Mouse (Mus musculus) left cerebral cortex, postnatal 14 days (tissue): ENCODE results near the gene Prpf18. TPM values are rescaled to one million over a fixed set of nuclear protein-coding genes. Genes with fewer than 3 reads are reported as not detected.
"Not testable (repeated sequence)": the region's sequence is repeated elsewhere in the genome, so short reads cannot be mapped to it uniquely, and the experiment has no call there.

Experiments used
- DNase-seq, 2 experiments: peaks; one replicate each; pipeline ENCODE4 v3.0.0; 2021 to 2022; ENCODE audit warnings: low spot score in 2 of 2, mixed read lengths in 1 of 2
- intact Hi-C: fragments of 180-260 bp; cut with DNase I; formaldehyde crosslinking; loops from one replicate; pipeline ENCODE4 v1.15.1; 2025
- total RNA-seq, 2 experiments: library from RNA; stranded (reverse); gene quantifications; 2 replicates each; pipeline ENCODE4 v1.2.3; 2021

The Prpf18 gene
- total RNA-seq, 2 experiments from 2014 or later = 44.5 to 48.3 TPM

DNA sequence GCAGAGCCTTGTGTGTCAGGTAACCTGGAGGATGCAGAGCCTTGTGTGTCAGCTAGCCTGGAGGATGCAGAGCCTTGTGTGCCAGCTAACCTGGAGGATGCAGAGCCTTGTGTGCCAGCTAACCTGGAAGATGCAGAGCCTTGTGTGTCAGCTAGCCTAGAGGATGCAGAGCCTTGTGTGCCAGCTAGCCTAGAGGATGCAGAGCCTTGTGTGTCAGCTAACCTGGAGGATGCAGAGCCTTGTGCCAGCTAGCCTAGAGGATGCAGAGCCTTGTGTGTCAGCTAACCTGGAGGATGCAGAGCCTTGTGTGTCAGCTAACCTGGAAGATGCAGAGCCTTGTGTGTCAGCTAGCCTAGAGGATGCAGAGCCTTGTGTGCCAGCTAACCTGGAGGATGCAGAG lies 32.8 kb downstream of the Prpf18 start:
- DNase-seq, intact Hi-C loops: not testable (repeated sequence)

DNA sequence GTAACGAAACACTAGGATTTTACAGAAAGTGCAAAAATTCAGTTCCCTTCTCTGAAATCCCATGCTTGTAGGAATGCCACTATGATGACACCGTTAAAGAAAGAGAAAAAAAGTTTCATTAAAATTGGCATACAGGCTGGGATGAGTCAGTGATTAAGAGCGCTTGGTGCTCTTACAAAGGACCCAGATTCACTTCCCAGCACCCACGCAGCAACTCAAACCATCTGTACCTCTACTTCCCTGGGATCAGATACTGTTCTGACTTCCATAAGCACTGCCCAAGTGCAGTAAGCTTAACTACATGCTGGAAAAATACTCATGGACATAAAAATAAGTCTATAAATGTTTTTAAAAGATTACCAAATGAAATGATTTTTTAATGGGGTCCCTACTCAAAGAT lies 34.9 kb downstream of the Prpf18 start:
- no peak for DNase-seq
- intact Hi-C loops = no loop called here

GRCm38 (mm10) chr2:4615014-4615546 lies 36.8 kb downstream of the Prpf18 start:
- DNase-seq = no peak
- intact Hi-C loops = no loop called here

- intact Hi-C loops, DNase-seq: not testable (repeated sequence)
Observed at GRCm38 (mm10) chr2:4614276-4614929, 37.5 kb downstream of the Prpf18 start.

- DNase-seq = no peak
- intact Hi-C loops = no loop called here
Observed at GRCm38 (mm10) chr2:4611704-4612103, 40.2 kb downstream of the Prpf18 start.

- intact Hi-C loops = no loop called here
- DNase-seq = no peak
Observed at GRCm38 (mm10) chr2:4611295-4611694, 40.6 kb downstream of the Prpf18 start.

DNA sequence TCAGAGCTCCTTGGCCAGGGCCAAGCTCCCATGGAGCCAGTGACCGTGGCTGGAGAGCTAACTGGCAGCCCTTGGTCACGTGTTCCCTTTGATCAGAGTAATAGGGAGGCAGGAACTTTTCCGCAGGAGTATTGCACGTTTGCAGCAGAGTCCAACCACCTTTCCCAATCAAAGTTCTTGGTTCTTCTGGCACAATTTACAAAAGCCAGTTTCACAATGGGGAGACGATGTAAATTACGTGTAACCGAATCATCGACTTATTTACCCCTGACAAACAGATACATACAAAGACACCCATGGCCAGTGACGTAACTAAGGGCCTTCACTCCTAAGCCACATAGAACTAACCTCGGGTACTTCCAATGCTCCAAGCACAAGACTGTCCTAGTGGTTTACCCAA lies 42.5 kb downstream of the Prpf18 start:
- DNase-seq = no peak
- intact Hi-C loops = no loop called here

GRCm38 (mm10) chr2:4608253-4608652 lies 43.7 kb downstream of the Prpf18 start:
- DNase-seq = no peak
- intact Hi-C loops = no loop called here

DNA sequence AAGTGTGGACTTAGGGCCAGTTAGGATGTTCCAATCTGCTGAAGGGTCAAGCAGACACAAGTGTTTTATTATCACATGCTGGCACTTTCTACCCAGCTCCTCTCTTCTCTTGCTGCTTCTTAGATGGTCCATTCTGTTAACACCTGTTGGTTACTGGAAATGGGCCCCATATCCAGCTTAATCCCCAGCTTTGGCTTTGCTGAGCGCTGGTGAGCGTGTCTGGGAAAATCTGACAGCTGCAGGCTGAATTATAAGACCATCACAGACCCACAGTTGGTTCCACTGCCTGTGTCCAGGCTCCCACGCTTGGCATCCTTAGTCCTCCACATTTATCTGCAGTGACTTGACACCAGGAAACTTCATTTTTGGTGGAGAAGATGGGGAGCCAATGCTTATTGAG lies 45.4 kb downstream of the Prpf18 start:
- intact Hi-C loops = no loop called here
- no peak for DNase-seq

GRCm38 (mm10) chr2:4603361-4603945 lies 48.5 kb downstream of the Prpf18 start:
- no peak for DNase-seq
- intact Hi-C loops = no loop called here

DNA sequence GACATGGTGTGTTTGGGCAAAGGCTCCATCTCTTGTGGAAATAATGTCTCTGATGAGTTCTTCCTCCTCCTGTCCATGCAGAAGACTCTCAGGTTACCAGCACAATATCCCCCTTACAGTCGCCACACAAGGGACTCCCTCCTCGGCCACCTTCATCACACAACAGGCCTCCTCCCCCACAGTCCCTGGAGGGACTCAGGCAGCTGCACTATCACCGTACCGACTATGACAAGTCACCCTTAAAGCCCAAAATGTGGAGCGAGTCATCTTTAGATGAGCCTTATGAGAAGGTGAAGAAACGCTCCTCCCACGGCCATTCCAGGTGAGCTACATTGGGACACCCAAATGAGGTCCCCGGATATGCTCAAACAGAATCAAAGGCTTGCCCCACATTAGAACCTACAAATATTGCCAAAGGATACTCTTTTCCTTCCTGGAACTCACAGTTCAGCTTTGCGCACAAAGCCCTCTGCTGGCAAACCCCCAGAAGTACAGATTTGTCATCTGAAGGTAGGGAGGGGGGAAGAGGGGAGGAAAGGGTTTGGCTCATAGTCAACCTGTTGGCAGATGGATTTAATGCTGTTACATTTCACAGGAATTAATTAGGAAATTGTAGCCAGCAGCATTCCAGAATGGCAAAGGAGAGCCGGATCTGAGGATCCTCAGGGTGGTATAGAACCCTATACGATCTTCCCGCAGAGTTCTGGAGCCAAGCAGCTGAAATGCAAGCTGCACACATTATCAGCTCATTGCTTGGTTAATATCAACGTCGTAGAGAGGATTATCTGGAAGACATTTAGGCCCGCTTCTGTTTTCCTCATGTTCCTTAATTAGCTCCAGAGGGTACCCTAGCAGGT lies 50.7 kb downstream of the Prpf18 start:
- DNase-seq = peak; percentile 72 to 83
- intact Hi-C loops = loop anchor here (1.0 kb wide), 1 partner anchor 102 kb away; no protein-coding TSS in a partner anchor

GRCm38 (mm10) chr2:4596992-4597391 lies 54.9 kb downstream of the Prpf18 start:
- DNase-seq = no peak
- intact Hi-C loops = no loop called here

DNA sequence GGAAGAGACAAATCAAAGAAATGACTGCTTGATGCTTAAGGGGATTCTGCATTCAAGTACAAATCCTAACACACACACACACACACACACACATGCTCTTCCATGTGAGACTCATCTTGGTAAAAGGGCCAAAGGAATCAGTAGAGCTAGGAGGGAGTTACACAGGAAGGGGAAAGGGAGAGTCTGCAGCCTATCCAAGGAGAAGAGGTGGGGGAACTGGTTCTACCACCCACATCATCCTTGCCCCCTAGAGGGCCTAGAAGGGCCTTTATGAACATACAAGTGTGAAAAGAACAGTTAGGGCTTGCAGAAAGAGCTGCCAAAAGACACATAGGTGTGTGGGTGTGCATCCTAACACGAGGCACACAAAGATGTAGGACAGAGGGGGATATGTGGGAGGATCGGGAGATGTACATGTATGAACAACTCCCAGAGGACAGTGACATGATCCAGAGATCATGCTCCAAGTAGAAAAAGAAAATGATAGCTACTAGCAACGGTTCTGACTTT lies 58.0 kb downstream of the Prpf18 start:
- intact Hi-C loops = no loop called here
- DNase-seq = no peak

DNA sequence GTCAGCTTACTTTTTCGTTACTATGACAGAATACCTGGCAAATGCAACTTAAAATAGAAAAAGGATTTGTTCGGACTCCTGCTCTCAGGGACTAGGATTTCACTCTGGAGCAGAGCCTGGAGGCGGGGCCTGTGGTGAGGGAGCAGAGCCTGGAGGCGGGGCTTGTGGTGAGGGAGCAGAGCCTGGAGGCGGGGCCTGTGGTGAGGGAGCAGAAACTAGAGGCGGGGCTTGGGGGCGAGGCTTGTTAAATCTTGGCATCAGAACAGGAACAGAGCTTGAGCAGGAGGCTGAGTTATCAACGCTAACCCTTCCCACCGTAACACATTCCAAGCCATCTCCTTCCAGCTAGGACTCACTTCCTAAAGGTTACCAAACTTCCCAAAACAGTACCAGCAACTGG lies 58.5 kb downstream of the Prpf18 start:
- DNase-seq = no peak
- intact Hi-C loops = no loop called here

DNA sequence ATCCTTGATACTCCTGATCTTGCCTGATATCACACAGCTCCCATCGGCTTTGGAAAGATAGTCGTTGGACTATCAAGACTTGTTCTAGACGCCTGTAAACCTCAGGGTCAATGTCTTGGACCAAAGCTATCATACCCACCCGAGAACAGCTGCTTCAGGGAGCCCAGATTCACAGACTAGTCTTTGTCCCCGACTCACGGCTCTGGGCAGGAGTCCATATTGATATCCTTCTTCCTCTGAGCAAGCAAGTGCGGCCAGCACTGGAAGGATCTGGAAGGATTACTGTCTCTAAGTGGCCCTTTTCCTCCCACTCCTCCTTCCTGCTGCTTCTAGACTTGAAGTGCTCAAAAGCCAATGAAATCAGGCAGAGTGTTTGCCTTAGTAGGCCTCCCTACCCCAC lies 59.2 kb downstream of the Prpf18 start:
- intact Hi-C loops = no loop called here
- DNase-seq = no peak

DNA sequence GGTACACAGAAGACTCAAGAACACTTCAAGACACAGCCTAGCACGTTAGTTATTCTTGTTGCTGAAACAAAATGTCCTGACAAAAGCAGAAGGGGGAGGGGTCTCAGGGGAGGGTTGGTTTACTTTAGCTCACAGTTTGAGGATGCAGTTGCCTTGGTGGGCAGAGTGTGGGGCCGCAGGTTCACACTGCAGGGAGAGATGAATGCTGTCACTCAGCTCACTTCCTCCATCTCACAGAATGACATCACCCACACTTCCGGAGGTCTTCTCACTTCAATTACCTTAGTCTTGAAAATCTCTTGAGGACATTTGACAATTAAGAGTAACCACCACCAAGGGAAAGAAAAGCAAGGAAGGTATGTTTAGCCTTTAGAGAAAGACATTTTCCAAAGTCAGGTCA lies 60.3 kb downstream of the Prpf18 start:
- DNase-seq = no peak
- intact Hi-C loops = no loop called here

DNA sequence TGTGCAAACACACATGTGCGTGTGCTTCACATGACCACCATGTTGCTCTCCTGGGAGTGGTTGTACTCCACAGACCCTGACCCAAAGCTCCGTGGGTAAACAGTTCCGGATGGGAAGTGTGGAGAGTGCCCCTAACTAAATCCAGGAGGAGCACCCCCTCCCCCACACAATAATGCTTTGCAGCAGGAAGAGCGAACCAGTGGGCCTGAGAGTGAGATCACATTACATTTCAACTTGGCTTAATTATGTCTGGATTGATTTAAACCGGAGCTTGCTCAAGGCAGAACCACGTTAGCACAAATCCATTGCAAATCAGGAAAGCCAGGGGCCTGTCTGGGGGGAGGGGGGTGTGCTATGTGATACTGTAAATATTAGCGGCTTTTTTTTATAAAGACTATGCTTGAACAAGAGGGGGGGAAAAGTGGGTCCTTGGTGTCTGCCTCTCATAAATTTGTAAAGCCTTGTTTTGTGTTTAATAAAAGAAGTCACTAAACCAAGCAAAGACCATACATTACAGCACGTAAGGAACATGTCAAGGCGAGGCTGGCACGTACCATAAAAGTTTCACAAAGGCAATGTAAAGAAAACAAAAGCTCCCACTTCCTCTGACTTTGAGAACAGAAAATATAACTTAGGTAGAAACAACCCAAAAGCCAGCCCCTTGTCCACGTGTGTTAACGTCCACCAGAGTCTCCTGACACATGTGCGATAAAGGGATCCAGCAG lies 64.1 kb downstream of the Prpf18 start:
- intact Hi-C loops = no loop called here
- DNase-seq = no peak

DNA sequence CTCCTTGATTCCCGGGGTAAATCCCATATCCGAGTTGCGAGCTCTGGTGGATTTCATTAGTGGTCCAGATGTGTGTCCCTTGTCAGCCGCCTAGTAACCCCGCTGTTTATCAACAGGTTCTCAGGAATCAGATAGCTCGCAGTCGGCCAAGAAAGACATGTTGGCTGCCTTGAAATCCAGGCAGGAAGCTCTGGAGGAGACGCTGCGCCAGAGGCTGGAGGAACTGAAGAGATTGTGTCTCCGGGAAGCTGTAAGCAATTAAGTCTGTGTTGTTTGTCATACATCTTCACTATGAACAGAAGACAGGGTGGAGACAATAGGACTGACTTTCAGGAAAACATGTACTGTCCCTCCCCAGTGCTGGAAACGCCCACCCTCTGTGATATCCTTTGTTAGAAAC lies 65.7 kb downstream of the Prpf18 start:
- intact Hi-C loops = no loop called here
- DNase-seq = no peak

DNA sequence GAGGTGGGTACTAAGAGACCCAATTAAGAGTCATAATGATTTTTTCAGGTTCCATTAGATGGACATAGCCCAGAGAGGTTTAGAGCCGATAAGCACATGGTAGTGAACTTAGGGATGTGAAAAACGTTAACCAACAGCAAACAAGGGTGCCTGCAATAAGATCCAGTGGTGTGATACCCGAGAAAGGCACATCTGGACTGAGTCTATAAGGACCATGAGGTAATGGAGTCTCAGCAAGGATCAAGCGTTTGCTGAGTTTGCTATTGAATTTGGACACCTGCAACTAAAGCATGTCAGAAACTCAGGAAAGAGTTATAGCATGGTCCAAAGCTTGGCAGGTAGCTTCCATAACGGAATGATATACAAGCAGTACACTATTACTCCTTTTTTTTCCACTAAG lies 67.7 kb downstream of the Prpf18 start:
- intact Hi-C loops = no loop called here
- DNase-seq = no peak

GRCm38 (mm10) chr2:4582930-4583329 lies 69.0 kb downstream of the Prpf18 start:
- no peak for DNase-seq
- intact Hi-C loops = no loop called here
